Mouse (Mus musculus): ENCODE measurements around the gene Tgm2. TPM values are rescaled to one million over a fixed set of nuclear protein-coding genes. Genes with fewer than 3 reads are reported as not detected.

Gene Tgm2
- total RNA-seq (2021) = 10 to 100 TPM; 44.6 to 85.9 TPM
- long read RNA-seq, experiment 1, transcript Tgm2-201 (13 exons, 3,596 nt) = major isoform, 10 of 28 reads
- long read RNA-seq, experiment 1, partial matches to known transcripts = 10 of 28 reads
- long read RNA-seq, experiment 1, other reads (novel, unspliced or antisense) = 8 of 28 reads
- long read RNA-seq, experiment 2, transcript Tgm2-201 (13 exons, 3,596 nt) = major isoform, 8 of 14 reads
- long read RNA-seq, experiment 2, partial matches to known transcripts = 4 of 14 reads
- long read RNA-seq, experiment 2, other reads (novel, unspliced or antisense) = 2 of 14 reads

DNA sequence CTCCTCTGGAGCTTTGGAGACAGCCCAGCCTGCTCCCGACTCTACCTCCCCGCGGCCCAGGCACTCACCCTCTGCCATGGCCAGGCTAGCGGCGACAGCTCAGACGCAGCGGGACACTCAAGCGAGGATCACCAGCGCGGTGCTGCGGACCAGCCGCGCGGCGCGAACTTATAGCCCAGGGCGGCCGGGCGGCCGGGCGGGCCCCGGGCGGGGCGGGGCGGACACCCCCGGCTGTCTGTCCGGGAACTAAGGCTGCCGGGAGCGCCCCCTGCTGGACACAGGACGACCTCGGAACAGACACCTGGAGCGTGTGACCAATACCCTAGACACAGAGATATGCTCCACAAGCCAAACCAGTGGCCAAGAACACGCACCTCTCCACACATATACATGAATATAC lies at the start of gene Tgm2:
Tgm2 (minus strand) TSS at position 214 of the 400 bp plus-strand sequence.
- peak; percentile 94 to 97 for DNase-seq

DNA sequence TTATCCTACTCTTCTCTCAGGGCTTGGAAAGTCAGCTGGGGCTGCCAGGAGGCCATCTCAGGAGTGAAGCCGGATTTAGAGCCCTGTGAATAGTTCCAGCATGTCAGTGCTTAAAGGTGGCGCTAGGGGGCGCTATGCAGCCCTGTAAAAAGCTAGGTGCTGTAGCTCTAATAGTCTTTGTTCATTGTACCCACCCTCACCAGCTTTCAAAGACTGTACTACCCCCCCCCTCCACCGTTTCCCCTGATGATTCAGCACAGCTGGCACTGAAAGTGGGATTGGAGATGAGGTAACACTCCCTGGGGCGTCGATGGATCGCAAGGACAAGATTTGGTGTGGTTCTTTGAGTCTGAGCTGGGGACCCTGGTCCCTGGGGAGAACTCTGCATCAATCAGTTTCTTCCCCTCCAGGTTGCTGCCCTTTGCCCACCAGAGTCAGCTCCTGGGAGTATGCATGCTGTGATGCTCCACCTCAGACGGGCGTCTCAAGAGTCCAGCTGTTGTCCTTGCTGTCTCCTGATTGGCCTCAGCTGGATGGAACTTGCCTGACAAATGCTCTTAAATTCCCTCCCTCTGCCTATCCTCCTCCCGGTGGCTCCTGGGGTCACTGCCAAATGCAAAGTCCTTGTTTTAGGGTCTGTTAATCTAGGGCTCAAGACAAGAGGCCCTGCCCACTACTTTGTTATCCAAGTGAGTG lies 48.9 kb upstream of the Tgm2 start:
- DNase-seq = peak; percentile 51 to 74

DNA sequence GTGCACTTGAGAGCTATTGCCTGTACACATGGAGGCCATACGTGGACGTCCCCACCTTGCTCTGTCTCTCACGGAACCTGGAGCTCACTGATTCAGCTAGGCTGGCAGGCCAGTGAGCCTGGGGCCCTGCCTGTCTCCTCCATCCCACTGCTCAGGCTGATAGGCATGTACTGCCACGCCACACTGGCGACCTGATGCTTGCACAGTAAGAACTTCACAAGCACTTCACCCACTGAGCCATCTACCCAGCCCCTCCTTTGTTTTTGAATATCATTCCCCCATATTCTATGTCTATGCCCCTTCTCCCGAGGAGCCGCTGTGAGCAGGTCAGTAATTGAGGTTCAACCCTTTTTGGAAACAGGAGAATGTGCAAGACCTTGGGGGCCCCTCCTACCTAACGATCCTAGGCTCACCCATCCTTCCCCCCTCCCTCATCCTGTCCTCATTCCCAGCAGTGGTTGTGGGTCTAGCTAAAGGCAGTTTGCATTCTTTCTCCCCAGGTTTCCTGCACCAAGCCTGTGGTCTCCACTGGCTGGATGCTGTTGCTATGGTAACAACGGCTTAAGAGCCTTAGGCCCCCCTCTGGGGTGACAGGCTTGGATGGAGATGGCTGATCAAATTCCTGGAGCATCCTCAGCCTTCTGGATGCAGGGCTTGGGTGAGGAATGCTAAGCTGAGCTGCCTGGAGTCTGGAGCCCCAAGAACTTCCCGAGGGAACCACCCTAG lies 47.5 kb upstream of the Tgm2 start:
- no peak for DNase-seq

DNA sequence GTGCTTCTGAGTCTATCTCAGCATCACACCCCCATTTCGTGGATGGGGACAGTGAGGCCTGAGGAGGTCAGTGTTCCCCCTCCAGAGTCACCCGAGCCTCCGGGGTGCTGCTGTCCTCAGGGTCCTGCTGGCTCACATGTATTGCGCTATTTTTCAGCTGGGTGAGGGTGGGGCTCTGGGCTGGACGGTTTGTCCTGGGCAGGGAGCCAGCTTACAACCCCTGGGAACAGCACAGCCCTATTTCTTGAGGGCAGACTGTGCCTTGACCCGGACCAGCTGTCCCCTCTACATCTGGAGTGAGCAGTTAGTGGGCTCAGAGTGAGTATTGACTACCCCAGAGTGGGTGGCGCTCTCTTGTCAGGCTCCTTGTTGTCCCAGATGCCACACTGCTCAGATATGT lies 44.9 kb upstream of the Tgm2 start:
- peak; percentile 32 to 73 for DNase-seq

DNA sequence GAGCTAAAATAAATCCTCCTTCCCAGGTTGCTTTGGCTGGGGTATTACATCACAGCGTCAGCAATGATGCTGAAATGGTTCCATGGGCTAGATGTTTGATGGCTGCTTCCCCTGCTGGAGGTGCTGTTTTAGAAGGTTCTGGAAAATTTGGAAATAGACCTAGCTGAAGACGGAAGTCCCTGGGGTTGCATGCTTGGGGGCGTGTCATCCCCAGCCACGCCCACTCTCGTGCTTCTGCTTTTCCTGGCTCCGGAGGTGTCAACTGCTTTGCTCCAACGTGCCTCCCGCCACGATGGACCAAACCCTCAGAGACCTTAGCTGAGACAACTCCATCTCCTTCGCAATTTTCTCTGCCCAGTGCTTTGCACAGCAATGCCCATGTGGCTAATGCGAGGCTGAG lies 43.2 kb upstream of the Tgm2 start:
- no peak for DNase-seq

DNA sequence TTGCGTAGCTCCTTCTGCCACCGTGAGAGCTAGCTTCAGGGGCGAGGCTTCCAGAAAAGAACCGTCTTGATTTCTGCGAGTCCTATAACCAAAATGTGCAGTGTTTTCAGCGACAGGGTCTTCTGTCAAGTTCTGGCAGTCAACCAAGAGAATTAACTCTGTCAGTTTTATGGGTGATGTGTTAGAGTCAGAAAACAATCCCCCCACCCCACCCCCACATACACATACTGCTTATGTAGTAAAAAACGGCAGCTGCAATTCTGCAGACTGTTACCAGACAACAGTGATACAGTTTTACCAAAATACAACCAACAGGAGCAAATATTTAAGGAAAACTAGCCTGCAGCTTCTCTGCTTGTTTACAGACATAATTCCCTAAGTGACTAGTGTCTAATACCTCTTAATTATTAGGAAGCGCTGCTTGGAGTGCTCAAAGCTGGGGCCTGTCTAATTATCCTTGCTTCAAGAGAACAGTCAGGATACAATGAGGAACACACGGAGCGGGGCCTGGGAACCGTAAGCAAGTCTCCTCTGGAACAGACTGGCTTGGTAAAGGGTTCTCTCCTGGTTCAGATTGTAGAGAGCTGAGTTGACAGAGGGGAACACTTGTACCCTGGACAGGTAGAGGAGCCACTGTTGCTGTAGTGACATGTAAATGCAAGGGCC lies 40.1 kb upstream of the Tgm2 start:
- DNase-seq = no peak

DNA sequence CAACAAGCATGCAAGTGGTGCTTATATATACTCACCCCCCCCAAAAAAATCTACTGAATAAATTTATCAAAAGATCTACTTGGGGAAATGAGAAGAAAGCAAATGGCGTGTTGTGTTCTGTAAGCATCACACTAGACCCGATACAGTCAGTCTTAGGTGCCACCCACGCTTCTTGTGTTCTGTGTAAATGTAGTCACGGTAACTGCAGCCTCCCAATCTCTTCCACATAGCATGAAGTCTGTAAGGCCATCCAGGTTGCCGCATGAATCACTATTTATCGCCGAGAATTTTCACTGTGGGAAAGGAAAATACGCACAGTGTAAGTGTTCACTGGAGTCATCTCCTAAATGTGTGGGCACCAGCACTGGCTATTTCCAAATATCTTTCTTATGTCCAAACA lies 37.0 kb upstream of the Tgm2 start:
- no peak for DNase-seq

DNA sequence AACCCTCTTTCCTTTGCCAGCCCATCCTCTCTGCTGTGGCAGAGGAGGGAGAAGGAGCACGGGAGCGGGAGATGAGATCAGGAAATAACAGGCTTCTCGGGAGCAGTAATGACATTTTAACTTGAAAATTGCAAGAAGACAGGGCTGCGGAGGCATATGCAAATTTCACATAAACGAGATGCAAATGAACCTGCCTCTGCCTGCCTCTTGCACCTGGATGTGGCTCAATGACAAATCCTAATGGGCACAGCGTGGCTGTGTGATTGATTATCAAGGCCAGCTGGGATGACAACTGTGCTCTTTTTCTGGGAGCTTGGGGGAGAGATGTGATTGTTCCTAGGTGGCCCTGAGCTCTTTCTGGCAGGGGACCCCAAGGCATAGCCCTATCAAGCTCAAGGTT lies 35.7 kb upstream of the Tgm2 start:
- no peak for DNase-seq

DNA sequence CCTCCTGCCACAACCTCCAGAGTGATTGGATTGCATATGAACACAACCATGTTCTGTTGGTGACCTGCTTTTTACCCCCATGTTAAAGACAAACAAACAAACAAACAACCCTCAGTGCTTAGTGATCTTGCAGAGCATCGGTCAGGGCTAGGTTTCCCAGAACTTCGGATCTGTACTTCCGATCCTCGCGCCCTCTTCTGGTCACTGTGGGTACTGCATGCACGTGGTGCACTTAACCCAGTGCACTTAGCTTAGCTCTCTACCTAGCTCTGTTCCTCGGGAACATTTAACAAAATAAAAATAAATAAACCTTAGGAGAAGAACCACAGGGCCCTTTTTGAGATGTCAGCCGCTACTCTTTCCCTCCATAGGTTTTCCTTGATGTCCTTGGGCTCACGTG lies 34.6 kb upstream of the Tgm2 start:
- DNase-seq = peak; percentile 54 to 69

DNA sequence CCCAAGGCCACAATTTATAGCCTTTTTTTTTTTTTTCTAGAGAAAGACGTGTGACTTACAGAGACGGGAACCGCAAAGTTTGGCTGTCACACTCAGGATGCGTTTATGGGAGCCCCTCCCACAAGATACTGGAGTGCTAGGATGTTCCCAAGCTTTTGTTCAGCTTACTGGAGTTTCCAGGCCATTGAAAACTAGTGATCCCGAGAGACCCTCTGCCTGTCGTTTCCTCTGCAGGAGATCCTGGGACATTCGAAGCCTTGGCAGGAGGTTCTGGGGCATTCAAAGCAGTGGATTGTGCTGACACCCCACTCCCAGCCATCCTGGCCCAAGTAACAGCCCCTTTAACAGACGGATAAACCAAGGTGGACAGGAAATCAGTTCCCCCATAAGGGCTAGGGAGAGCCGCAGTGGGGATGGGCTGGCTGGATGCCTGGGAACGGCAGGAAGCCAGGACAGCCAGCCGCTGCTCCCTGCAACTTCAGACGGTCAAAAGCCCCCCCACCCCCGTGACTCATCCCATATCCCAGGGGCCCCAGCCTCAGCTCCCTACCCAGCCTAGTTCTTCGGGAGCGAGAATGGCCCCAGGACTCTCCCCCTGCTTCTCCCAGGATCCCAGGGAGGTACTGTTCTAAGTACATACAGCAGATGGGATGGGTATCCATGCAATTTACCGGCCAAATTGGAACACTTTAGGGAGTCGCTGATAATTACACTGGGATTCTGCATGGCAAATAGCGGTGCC lies 33.3 kb upstream of the Tgm2 start:
- DNase-seq = peak in 1 of 2 experiments; percentile 59

DNA sequence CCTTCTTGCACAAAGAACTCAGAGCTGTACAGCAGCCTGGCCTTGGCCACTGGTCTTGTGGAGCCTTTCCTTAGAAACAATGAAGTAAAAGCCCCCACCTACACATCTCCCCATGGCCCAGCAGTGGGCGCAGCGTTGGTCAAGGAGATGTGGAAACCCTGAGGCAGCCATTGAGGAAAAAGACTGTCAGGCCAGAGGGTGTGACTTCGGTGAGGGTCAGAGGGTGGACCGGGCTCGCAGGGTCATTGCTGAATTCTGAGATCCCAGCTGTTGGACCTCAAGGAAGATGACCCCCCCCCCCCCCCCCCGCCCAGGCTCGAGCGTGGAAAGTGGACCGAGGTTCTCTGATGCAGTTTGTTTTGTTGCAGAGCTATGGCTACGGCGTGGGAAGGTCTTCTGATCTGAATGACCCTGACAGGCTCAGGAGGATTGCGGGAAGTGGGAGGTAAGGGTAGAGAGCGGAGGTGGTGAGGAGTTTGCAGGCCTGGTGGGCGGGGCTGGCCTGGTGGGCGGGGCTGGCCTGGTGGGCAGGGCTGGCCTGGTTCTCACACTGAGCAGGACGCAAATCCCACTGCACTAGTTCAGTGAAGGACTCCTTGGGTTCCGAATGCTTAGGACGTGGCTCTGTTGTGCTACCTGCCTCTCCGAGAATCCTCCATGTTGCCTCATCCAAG lies 32.6 kb upstream of the Tgm2 start:
- DNase-seq = peak; percentile 84 to 94

DNA sequence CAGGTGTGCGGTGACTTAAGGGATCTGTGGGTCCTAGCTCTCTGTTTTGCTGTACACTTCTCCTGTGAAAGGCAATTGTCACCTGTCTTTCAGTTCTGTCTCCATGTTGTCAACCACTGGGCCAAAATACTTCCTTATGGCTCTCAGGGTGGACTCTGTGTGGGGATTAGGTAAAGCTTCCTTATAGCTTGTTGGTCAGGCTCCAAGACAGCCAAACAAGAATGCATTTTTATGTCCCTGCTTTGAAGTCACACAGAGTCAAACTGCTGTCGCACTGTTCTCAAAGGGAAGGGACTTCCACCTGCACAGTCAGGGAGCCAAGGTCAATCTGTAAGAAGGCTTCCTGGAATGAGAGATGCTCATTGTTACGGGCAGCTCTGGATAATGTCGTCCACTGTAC lies 31.9 kb upstream of the Tgm2 start:
- no peak for DNase-seq

DNA sequence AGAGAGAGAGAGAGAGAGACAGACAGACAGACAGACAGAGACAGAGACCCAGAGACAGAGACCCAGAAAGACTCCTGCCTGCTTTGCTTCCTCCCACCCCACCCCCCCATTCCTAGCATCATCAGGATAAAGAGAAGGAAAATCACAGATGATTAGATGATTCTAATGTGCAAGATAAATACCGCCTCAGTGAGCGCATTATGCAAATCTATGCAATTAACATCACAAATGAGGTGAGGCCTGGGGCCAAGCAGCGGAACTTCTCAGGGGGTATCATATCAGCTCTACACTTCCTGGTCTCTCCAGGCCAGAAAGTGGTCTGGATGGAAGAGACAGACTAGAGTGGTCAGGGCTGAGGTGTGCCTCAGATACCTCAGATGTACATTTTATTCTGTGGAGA lies 31.3 kb upstream of the Tgm2 start:
- no peak for DNase-seq

DNA sequence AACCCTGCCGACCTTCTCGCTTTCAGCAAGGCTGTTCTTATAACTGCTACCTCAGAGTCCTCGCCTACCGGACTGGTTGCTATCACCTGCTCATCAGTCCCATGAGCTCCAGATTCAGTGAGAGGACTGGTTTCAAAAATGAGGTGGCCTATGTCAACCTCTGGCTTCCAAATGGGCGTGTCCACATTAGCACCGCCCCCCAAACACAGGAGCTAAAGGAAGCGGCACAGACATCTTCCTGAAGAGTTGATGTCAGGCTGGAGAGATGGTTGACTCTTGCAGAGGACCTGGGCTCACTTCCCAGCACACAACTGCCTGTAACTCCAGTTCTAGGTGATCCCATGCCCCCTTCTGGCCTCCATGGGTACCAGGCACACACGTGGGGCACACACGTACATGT lies 30.5 kb upstream of the Tgm2 start:
- DNase-seq = no peak

DNA sequence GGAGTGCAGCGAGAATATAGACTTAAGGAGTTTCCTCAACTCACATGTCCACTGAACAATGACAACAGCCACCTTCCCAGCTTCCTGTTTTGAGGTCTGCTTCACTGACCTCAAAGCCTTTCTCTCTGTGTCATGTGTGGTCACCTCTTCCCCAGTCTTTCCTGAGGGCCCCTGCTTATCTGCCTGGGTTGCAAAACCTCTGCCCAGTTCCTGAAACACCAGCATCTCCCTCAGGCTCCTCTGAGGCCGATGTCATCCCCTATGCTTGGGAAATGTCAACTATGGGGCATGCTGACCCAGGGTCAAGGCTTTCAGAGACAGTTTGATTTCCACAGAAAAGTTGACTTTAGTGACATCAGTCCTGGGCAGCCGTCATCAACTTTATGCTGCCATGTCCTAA lies 29.2 kb upstream of the Tgm2 start:
- no peak for DNase-seq

DNA sequence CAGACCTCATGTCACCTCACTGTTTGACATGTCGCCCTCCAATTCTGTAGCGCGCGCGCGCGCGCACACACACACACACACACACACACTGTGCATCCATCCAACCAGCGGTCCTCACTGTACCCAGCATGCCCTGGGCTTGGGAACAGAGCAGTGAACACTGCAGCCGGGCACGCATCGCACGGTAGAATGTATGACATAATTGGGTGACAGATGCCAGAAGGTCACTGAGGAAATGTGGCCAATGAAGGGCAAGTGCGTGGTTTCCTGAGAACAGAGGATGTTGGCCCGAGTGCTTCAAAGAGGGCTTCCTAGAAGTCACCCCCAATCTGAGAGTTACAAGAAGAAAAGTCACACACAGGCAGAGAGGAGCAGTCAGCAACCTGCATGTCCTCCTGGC lies 28.7 kb upstream of the Tgm2 start:
- DNase-seq = no peak

DNA sequence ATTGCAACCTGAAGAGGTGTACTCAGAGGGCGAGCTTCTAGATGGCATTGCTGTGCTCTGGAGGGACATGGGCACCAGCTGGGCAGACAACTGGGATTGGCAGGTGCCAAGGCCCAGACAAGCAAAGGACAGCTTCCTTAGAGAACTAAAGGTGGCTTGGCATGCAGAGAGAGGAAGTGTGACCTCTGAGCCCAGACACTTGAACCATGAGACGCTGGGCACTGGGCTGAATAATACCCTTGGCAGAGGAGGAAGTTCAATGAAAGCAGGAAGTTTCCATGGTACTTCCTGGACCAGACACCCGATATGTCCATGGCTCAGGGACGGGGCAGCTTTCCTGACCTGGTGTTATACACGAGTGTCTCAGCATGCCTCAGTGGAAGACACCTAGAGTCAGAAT lies 28.2 kb upstream of the Tgm2 start:
- DNase-seq = no peak

DNA sequence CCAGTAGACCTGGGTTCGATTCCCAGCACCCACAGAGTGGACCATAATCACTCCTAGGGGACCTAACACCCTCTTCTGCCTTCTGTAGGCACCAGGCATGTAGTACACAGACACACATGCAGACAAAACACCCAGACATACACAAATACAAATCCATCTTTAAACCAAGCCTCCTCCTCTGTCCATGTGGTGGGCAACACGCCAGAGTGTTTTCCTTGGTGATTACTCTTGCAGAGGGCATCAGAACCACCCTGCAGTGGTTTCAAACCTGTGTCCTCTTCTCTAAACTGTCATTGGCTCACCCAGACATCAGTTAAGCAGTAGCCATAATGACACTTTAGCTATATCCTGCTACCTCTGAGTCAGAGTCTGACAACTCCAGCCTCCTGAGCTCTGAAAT lies 24.2 kb upstream of the Tgm2 start:
- DNase-seq = peak; percentile 46 to 52

DNA sequence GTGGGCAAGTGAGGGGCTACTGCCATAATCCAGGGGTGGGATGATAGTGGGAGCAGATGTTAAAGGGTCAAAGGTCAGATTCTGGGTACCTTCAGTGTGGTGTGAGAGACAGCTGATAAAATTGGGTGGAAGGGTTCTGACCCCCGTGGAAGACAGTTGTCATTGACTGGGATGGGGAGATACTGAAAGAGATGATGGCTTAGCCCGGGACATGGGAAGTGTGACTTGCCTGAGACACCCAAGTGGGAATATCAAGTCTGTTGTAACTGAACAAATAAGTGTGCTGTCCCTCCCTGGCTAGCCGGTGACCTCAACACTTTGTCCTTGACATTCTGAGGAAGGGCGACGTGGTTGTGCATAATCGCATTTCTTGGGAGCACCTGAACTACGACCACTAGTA lies 23.5 kb upstream of the Tgm2 start:
- DNase-seq = no peak

DNA sequence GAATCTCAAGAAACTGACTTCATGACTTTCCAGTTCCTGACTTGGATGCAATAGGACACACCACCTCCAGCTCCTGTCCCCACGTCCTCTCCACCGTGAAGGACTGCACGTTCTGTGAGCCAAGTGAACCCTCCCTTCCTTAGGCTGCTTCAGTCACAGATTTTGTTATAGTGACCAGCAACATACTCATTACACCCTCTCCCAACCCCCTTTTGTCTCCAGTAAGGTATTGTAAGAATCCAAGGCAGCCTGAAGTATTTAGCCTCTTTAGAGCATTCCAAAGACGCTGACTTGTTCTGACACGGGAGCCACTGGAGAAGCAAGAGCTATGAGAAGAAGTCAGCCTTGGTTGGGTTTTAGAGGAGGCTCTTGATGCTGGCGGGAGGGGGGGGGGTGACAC lies 23.1 kb upstream of the Tgm2 start:
- DNase-seq = no peak

DNA sequence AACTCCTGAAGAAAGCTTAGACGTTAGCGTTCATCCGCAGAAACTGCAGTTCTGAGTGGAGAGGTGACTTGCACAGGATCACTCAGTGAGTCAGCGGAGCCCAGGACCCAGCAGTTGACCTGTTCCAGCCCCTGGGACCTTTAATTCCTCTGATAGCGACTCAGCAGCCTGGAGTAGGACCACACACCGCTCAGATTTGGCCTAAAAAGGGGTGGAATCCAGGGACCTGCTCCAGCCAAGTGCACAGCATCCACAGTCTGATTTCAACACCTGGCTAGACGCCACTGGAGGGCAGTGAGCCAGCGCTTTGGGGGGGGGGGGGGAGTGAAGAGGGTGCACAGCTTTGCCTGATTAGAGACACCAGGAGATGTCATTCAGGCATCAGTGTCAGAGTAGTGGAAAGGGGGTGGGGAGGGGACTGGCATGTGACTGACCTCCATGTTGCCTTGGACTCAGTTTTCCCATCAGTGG lies 22.5 kb upstream of the Tgm2 start:
- DNase-seq = peak; percentile 47 to 52
